Mouse (Mus musculus) intestine, embryonic 15.5 days (tissue): ENCODE measurements around the gene Ski. TPM values are rescaled to one million over a fixed set of nuclear protein-coding genes. Genes with fewer than 3 reads are reported as not detected.
A peak's percentile ranks its signal among the peaks of the same experiment; 100 is the strongest.

Source experiments
- ATAC-seq: fragments of 200-750 bp; cut with Nextera tagmentation; 2 replicates; pipeline ENCODE4 v1.8.0; 2017; ENCODE audit warnings: moderate TSS enrichment, moderate library complexity
- H3K27ac ChIP-seq: fragments of 300-500 bp; sonication (generic); 2 replicates; pipeline ENCODE4 v1.5.1; 2015; ENCODE audit warnings: mild to moderate bottlenecking, inconsistent platforms
- H3K27me3 ChIP-seq: fragments of 300-500 bp; sonication (generic); replicated peaks from 2 replicates; pipeline ENCODE4 v1.6.1; 2015; ENCODE audit warnings: inconsistent platforms
- H3K36me3 ChIP-seq: fragments of 300-500 bp; sonication (generic); 2 replicates; pipeline ENCODE4 v1.6.1; 2015; ENCODE audit warnings: inconsistent platforms
- H3K4me1 ChIP-seq: fragments of 300-500 bp; sonication (generic); replicated peaks from 2 replicates; pipeline ENCODE4 v1.6.1; 2015; ENCODE audit warnings: inconsistent platforms
- H3K4me2 ChIP-seq: fragments of 300-500 bp; sonication (generic); replicated peaks from 2 replicates; pipeline ENCODE4 v1.6.1; 2015; ENCODE audit warnings: mild to moderate bottlenecking, inconsistent platforms
- H3K4me3 ChIP-seq: fragments of 300-500 bp; sonication (generic); replicated peaks from 2 replicates; pipeline ENCODE4 v1.5.1; 2015; ENCODE audit warnings: inconsistent platforms
- H3K9ac ChIP-seq: fragments of 300-500 bp; sonication (generic); 2 replicates; pipeline ENCODE4 v1.6.1; 2015; ENCODE audit warnings: inconsistent platforms
- H3K9me3 ChIP-seq: fragments of 300-500 bp; sonication (generic); 2 replicates; pipeline ENCODE4 v1.6.1; 2016; ENCODE audit warnings: inconsistent platforms
- WGBS: fragments of 180-500 bp; shearing (Covaris S2); methylation state at CpG from one replicate; pipeline ENCODE4 v1.1.7; 2015; 5-methylcytosine and 5-hydroxymethylcytosine counted together
- polyA plus RNA-seq: library from polyadenylated mRNA; unstranded; fragments of >200 nt; fragmentation: Nextera tagmentation; extraction: Ambion mirVana; gene quantifications from 2 replicates; pipeline ENCODE4 v1.2.1, GENCODE M21; 2015

The Ski gene
- polyA plus RNA-seq, 1 experiment from 2014 or later, result 13.3 TPM

DNA sequence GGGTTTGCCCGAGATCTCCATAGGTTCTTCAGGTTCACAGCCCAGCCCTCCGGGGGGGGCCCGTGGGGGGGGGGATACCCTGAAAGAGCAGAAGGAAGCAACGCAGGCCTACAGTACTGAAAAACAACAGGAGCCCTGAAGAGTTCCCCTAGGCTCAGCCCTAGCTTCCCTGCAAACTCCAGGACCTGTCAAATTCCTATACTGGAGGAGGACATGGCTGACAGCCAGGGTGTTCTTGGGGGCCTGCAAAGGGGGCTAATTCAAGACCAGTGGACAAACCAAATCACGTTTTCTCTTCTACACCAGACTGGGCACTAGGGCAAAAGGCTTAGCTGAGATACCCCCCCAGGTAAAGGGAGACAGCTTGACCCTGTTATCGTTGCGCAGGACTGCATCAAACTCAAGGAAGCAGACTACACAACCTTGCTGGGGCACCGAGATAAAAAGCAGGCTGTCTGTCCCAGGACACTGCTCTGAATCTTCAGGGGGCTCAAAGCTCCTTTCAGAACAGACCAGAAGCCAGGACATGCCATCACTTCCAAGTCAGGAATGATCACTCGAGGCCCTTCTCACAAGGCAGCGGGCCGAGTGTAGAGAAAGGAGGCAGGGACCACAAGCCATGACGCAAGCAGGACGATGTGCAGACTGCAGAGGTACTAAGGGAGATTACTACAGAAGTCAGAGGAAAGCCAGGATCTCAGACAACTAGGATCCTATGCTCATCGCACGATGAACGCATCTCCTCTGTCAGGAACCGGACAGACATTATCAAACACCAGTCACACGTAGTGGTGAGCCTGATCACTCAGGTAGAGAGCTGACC is 37.9 kb downstream of the Ski start:
- no peaks in the 10 kb centered on the region for H3K36me3 ChIP-seq
- no peak overlapping the region for H3K9ac ChIP-seq
- H3K4me1 ChIP-seq, result peaks cover 60% of the 10 kb centered on the region
- no peaks in the 10 kb centered on the region for H3K9me3 ChIP-seq
- H3K4me2 ChIP-seq, result peak overlapping the region; percentile 30
- ATAC-seq, result peak; percentile 32; the same call in 1 of the 2 replicates
- WGBS, result 52% methylated on average over 18 of the region's 18 CpGs
- H3K4me3 ChIP-seq, result no peak overlapping the region
- H3K27ac ChIP-seq, result peak overlapping the region; percentile 54
- no peaks in the 10 kb centered on the region for H3K27me3 ChIP-seq

DNA sequence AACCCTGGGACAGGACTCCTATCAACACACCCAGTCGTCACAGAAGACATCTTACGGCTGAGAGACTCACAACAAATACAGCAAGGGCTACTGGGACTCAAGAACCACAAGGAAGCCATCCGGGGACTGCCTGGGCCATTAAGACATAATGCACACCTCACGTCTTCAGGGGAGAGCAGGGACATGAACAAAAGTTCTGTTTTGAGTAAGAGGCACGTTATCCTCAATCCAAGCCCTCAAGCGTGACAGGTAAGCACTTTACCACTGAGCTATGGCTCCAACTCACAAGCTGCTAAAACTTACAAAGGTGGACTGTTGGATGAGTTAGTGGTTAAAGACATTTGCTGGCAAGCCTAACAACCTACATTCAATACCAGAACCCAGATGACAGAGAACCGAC is 39.2 kb downstream of the Ski start:
- H3K4me3 ChIP-seq, result no peak overlapping the region
- H3K27me3 ChIP-seq, result no peaks in the 10 kb centered on the region
- 84% methylated on average over 7 of the region's 7 CpGs for WGBS
- no peak overlapping the region for H3K27ac ChIP-seq
- no peaks in the 10 kb centered on the region for H3K36me3 ChIP-seq
- no peak overlapping the region for H3K4me2 ChIP-seq
- H3K9ac ChIP-seq, result no peak overlapping the region
- no peak for ATAC-seq
- H3K4me1 ChIP-seq, result peaks cover 61% of the 10 kb centered on the region
- no peaks in the 10 kb centered on the region for H3K9me3 ChIP-seq

DNA sequence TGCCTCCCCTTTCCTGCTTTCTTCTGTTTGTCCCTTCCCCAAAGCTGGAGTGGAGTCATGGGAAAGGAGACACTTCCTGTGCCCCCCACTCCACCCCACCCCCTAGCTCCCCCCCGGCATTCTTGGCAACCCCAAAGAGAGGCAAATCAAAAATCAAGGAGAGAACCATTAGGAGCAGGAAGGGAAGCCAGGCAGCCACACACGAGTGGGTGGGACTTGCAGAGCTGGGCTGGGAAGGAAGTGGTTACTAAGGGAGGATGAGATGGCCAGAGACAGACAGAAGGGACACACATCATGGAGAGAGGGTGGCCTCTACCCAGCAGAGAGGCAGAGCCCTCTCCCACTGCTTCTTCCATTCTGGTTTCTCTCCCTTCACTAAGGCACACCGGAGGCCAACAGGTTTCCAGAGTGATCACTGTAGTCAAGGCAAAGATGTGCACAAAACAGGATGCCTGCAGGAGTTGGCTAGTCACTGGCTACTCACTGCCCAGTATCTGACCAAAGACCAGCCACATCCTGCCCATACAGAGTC is 43.3 kb downstream of the Ski start:
- no peak overlapping the region for H3K4me3 ChIP-seq
- H3K4me2 ChIP-seq, result peak overlapping the region; percentile 38; the same call in 1 of the 2 replicates
- 0 out of 2 replicates have a peak, but pooled peaks have one; percentile 19 for ATAC-seq
- no peak overlapping the region for H3K9ac ChIP-seq
- no peaks in the 10 kb centered on the region for H3K27me3 ChIP-seq
- H3K9me3 ChIP-seq, result no peaks in the 10 kb centered on the region
- peak overlapping the region; percentile 75 for H3K27ac ChIP-seq
- no peaks in the 10 kb centered on the region for H3K36me3 ChIP-seq
- peaks cover 65% of the 10 kb centered on the region for H3K4me1 ChIP-seq
- 22% methylated on average over 3 of the region's 3 CpGs for WGBS

DNA sequence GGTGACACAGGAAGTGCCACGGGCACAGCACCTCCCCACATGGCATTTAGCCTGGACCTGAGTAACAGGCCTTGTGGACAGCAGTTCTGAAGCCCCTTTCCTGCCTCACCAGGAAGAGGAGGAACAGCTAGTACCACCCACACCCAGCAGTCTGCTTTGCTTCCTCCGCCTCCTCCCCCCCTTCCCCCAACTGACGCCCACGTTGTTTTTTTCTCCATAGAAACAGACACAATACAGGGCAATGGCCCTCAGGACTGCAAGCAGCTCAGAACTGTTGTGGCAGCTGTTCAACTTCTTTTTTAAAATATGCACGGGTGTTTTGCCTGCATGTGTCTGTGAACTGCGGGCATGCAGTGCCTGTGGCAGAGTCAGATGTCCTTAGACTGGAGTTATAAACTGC is 44.1 kb downstream of the Ski start:
- Histone ChIP-seq H3K27ac (peak overlapping the region; percentile 75), H3K4me2 (peak overlapping the region; percentile 38), H3K4me1 (peaks cover 68% of the 10 kb centered on the region), H3K9ac (0 out of 2 replicates have a peak overlapping the region, but pooled peaks have one; percentile 15), H3K4me3 (no peak overlapping the region), H3K27me3 (no peaks in the 10 kb centered on the region), H3K9me3 (no peaks in the 10 kb centered on the region), H3K36me3 (no peaks in the 10 kb centered on the region)
- 16% methylated on average over 6 of the region's 6 CpGs for WGBS
- peak; percentile 32; the same call in 1 of the 2 replicates for ATAC-seq

DNA sequence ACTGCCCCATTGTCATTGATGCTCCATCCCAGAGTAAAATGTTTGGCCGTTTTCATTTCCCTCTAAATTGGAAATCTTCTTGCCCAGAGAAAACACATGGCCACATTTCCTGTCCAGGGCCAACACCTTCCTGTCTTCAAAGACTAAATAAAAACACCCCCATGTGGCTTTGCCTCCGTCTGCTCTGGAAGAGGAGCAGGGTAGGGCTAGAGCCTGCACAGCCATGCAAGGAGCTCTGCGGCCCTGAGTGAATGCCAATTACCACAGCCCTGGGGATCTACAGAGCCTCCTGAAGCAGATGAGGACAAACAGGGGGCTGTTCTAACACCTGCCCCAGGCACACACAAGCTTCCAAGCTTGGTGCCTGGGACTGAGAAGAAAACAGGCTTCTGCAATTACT is 46.2 kb downstream of the Ski start:
- Histone ChIP-seq H3K9me3 (no peaks in the 10 kb centered on the region), H3K4me1 (peaks cover 84% of the 10 kb centered on the region), H3K9ac (no peak overlapping the region), H3K4me2 (no peak overlapping the region), H3K4me3 (no peak overlapping the region), H3K27me3 (no peaks in the 10 kb centered on the region), H3K36me3 (no peaks in the 10 kb centered on the region), H3K27ac (peak overlapping the region; percentile 60; the same call in 1 of the 2 replicates)
- no peak for ATAC-seq
- WGBS, result 48% methylated on average over 3 of the region's 3 CpGs

DNA sequence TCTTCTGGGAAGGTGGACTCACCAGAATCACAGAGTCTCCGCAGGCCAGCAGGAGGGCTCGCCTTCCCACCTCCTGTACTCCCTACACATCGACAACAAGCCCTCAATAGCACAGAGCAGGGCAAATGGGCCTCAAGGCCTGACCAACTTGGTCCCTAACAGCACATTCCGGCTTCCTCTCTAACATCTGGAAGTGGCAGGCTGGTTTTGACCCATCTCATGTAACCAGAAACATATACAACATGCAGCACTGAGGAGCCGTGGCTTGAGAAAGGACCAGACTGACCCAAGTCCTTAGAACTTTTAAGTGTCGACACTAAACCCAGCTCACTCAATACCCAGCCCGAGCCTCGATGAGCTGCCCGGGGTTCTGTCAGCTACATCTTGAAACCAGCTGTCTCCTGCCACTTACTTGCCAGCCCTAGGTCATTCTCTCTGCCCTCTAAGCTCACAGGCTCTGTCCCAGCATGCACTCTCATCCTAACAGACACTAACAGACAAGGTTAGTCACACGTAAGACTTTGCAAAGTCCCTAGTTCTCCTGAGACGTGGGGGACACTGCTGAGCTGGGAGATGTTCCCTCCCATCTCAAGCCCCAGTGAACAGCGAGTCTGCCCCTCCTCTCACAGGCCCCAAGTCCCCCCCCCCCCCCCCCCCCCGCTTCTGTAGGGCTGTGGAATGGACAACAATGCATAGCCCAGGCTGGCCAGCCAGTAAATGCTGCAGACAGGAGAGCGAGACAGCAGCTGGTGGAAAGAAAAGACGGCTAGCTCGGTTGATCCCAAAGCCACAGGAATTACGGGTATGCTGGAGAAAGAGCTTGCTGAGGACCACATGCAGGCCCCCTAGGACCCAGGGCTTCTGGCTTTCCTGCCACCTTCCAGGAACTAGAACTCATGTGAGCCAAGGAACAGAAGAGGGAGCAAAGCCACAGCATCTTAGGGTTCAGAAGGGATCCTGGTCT is 48.3 kb downstream of the Ski start:
- Histone ChIP-seq H3K36me3 (no peaks in the 10 kb centered on the region), H3K4me1 (peaks cover 85% of the 10 kb centered on the region), H3K4me3 (peak overlapping the region; percentile 19), H3K4me2 (peak overlapping the region; percentile 54), H3K27ac (peak overlapping the region; percentile 98), H3K27me3 (no peaks in the 10 kb centered on the region), H3K9ac (peak overlapping the region; percentile 42), H3K9me3 (no peaks in the 10 kb centered on the region)
- 17% methylated on average over 16 of the region's 17 CpGs for WGBS
- ATAC-seq, result peak; percentile 4; the same call in 1 of the 2 replicates

DNA sequence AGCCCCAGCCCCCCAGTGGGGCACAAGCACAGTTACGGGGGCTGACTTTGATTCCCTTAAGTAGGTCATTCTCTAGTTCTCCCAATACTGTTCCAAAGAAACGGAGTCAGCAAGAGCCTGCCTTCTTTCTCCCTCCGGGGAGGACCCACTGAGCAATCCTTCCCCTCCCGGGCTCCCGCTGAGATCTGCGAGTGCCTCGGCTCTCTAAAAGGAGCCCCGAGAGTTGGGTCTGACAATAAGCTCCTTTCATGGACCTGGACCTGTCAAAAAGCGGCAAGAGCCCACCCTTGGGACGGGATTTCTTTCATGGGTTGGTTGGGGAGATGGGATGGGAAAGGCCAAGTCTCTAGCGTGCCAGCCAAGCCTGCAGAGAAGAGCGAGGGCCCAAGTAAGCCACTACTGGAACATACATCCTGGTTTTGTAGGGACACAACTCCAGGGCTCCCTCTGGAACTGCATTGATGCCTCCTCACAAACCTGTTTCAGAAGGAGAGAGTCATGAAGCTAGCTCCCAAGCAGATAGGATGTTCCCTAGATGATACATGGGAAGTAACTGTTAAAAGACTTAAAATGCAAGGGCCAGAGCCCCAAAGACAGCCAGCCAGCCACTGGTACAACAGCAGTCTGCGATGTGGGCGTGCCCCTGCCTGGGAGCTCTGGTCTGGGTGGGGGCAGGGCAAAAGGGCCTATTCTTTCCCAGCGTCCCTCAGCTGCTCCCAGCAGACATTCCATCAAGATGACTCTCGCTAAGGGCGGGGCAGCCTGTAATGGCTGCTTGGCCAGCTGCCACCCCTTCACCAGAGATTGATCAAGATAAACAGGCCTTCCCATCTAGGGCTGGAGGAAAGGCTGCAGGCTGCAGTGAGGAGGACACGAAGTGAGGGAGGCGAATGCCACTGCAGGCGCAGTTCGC is 49.2 kb downstream of the Ski start:
- Histone ChIP-seq H3K4me3 (peak overlapping the region; percentile 19), H3K9me3 (no peaks in the 10 kb centered on the region), H3K27me3 (no peaks in the 10 kb centered on the region), H3K4me2 (peak overlapping the region; percentile 54), H3K9ac (peak overlapping the region; percentile 42), H3K4me1 (peaks cover 81% of the 10 kb centered on the region), H3K36me3 (no peaks in the 10 kb centered on the region), H3K27ac (peak overlapping the region; percentile 98)
- ATAC-seq, result peak; percentile 95
- 16% methylated on average over 21 of the region's 21 CpGs for WGBS

DNA sequence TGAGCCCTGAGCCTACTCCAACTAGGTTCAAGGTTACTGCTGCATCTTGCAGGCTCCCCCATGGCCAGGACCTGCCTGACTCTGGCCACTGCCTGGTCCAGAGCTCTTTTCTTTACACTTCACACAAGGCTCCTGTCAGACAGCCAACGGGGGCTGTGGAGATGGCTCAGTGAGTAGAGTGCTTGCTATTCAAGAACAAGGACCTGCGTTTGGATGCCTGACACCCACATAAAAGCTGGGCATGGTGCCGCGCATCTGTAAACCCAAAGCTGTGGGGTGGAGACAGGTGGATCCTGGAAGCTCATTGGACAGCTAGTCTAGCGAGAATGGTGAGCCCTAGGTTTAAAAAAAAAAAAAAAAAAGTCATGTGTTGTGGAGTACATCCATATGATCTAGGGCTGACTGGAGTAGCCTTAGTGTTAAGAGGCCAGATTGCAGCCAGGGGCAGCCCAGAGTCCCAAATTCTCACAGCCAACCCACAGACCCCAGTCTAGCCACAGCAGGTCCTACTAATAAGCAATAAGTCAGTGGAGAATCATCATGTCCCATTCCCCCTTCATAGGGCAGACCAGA is 50.3 kb downstream of the Ski start:
- H3K27ac ChIP-seq, result 0 out of 2 replicates have a peak overlapping the region, but pooled peaks have one; percentile 98
- no peaks in the 10 kb centered on the region for H3K27me3 ChIP-seq
- H3K9ac ChIP-seq, result no peak overlapping the region
- H3K4me2 ChIP-seq, result 0 out of 2 replicates have a peak overlapping the region, but pooled peaks have one; percentile 54
- no peaks in the 10 kb centered on the region for H3K36me3 ChIP-seq
- H3K4me3 ChIP-seq, result no peak overlapping the region
- WGBS, result 69% methylated on average over 5 of the region's 5 CpGs
- peaks cover 73% of the 10 kb centered on the region for H3K4me1 ChIP-seq
- no peaks in the 10 kb centered on the region for H3K9me3 ChIP-seq
- no peak for ATAC-seq

DNA sequence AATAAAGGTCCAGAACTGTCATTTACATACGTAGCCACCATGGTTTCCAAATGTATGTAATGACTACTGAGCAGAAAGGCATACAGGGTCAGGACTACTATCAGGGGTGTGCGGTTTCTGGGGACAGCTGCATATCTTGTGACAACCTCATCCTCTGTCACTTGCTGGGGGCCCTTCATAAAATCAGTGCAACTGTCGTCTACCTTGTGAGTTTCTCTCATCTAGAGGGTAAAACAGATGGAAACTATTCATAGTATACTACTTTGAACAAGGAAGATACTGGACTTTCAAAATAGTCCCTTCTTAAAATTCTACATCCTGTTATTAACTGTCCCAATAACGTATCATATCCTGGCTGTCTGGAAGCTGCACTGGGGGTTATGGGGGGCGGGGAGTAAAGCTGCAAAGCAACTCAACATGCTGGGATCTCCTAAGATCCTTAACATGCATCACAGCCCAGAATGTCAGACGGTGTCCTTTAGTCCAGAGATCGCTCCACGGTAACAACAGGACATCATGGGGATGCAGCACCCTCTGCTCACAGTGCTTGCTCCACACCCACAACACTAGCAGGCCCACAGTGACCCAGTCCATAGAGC is 51.7 kb downstream of the Ski start:
- no peak for ATAC-seq
- 71% methylated on average over 8 of the region's 8 CpGs for WGBS
- Histone ChIP-seq H3K27me3 (no peaks in the 10 kb centered on the region), H3K4me2 (no peak overlapping the region), H3K4me3 (no peak overlapping the region), H3K9ac (no peak overlapping the region), H3K4me1 (peaks cover 61% of the 10 kb centered on the region), H3K27ac (no peak overlapping the region), H3K9me3 (no peaks in the 10 kb centered on the region), H3K36me3 (no peaks in the 10 kb centered on the region)

DNA sequence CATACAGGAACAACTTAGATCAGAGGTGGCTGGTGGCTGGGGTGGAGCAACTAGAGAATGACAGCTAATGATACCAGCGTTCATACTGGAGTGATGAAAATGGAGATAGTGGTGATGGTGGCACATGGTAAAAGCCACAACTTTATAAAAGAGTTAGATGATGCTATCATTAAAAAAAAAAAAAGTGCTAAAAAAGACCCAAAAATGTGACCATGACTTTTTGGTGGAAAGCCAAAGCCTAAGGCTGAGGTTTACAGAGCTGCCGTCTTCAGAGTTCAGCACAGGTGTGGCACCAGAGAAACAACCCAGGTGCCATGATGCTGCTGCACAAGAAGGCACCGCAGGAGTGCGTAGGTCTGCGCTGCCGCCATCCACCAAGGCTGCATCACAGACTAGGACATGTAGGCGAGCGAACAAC is 53.5 kb downstream of the Ski start:
- H3K4me1 ChIP-seq, result peaks cover 54% of the 10 kb centered on the region

DNA sequence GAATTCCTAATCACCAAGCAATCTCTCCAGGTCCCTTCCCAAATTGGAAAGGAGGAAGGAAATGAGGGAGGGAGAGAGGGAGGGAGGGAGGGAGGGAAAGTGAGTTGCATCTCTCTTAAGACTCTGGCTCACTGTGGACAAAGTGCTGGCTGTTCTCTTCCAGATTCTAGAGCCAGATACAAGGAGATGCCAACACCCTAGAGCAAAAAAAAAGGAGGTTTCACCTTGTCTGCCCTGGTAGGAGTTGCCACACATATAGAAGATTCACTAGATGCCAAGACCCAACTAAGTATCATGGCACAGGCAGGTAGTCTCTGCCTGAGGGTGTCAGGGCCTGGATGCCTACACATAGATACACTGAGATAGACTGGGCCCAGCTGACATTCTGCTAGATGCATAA is 56.5 kb downstream of the Ski start:
- Histone ChIP-seq H3K9me3 (no peaks in the 10 kb centered on the region), H3K4me2 (no peak overlapping the region), H3K27ac (no peak overlapping the region), H3K9ac (no peak overlapping the region), H3K4me3 (no peak overlapping the region), H3K4me1 (peaks cover 54% of the 10 kb centered on the region), H3K27me3 (no peaks in the 10 kb centered on the region), H3K36me3 (no peaks in the 10 kb centered on the region)
- no peak for ATAC-seq

More for the DNA sequence above, 53.5 kb downstream of the Ski start:
- H3K9ac ChIP-seq, result no peak overlapping the region
- no peaks in the 10 kb centered on the region for H3K9me3 ChIP-seq
- 92% methylated on average over 8 of the region's 8 CpGs for WGBS
- no peak overlapping the region for H3K4me3 ChIP-seq
- no peak overlapping the region for H3K27ac ChIP-seq
- no peaks in the 10 kb centered on the region for H3K27me3 ChIP-seq
- no peaks in the 10 kb centered on the region for H3K36me3 ChIP-seq
- H3K4me2 ChIP-seq, result no peak overlapping the region
- no peak for ATAC-seq
